Mouse (Mus musculus) forebrain, postnatal 0 days (tissue): ENCODE measurements around the gene Pthlh. TPM values are rescaled to one million over a fixed set of nuclear protein-coding genes. Genes with fewer than 3 reads are reported as not detected.

Experiments
- ATAC-seq: fragments of 200-750 bp; cut with Nextera tagmentation; 2 replicates; pipeline ENCODE4 v1.8.0; 2017; ENCODE audit warnings: mild to moderate bottlenecking, moderate library complexity
- DNase-seq: peaks from one replicate; pipeline ENCODE4 v3.0.0-alpha.2; 2015
- H3K27ac ChIP-seq: fragments of 300-500 bp; sonication (generic); 2 replicates; pipeline ENCODE4 v1.5.1; 2014; ENCODE audit warnings: low read depth, mild to moderate bottlenecking, antibody characterized with exemption, low read length, moderate library complexity, mixed read lengths
- H3K27me3 ChIP-seq: fragments of 300-500 bp; sonication (generic); 2 replicates; pipeline ENCODE4 v1.6.1; 2014; ENCODE audit warnings: mild to moderate bottlenecking, low read length, mixed read lengths; ENCODE audit not compliant: insufficient read depth
- H3K36me3 ChIP-seq: fragments of 300-500 bp; sonication (generic); 2 replicates; pipeline ENCODE4 v1.6.1; 2014; ENCODE audit warnings: mild to moderate bottlenecking, moderate library complexity; ENCODE audit not compliant: insufficient read depth
- H3K4me1 ChIP-seq: fragments of 300-500 bp; sonication (generic); 2 replicates; pipeline ENCODE4 v1.6.1; 2014; ENCODE audit warnings: antibody characterized with exemption; ENCODE audit not compliant: insufficient read depth
- H3K4me2 ChIP-seq: fragments of 300-500 bp; sonication (generic); 2 replicates; pipeline ENCODE4 v1.6.1; 2014; ENCODE audit warnings: low read depth, mild to moderate bottlenecking, moderate library complexity
- H3K4me3 ChIP-seq: fragments of 300-500 bp; sonication (generic); 2 replicates; pipeline ENCODE4 v1.5.1; 2014; ENCODE audit warnings: low read depth, low read length, mixed read lengths
- H3K9ac ChIP-seq: fragments of 300-500 bp; sonication (generic); 2 replicates; pipeline ENCODE4 v1.6.1; 2014; ENCODE audit warnings: mild to moderate bottlenecking
- H3K9me3 ChIP-seq: fragments of 300-500 bp; sonication (generic); 2 replicates; pipeline ENCODE4 v1.6.1; 2016; ENCODE audit warnings: low read length
- CTCF ChIP-seq: sonication (generic); IDR thresholded peaks from 2 replicates; pipeline ENCODE4 v1.5.1; 2016; ENCODE audit warnings: antibody characterized with exemption, control low read depth, low read depth
- WGBS: fragments of 180-500 bp; shearing (Covaris S2); extraction: QIAGEN DNeasy Blood & Tissue Kit; methylation state at CpG from one replicate; pipeline ENCODE4 v1.1.7; 2014; 5-methylcytosine and 5-hydroxymethylcytosine counted together
- polyA plus RNA-seq: library from polyadenylated mRNA; unstranded; fragments of >200 nt; fragmentation: Nextera tagmentation; extraction: Ambion mirVana; gene quantifications from 2 replicates; pipeline ENCODE4 v1.2.1, GENCODE M21; 2015
- total RNA-seq: library from RNA; depleted of rRNA; stranded (reverse); fragments of >200 nt; gene quantifications from 2 replicates; pipeline ENCODE4 v1.2.3, GENCODE M21; 2014

The Pthlh gene
- total and polyA plus RNA-seq, 2 experiments from 2014 or later: 0.86 to 2.9 TPM

- 5% methylated on average over 19 of the region's 19 CpGs for WGBS
- no peaks in the 10 kb centered on the region for H3K9me3 ChIP-seq
- peaks cover 33% of the 10 kb centered on the region for H3K27me3 ChIP-seq
- no peak for TF ChIP-seq CTCF
- no peak overlapping the region for H3K9ac ChIP-seq
- H3K36me3 ChIP-seq: no peaks in the 10 kb centered on the region
- no peaks in the 10 kb centered on the region for H3K4me1 ChIP-seq
- H3K27ac ChIP-seq: no peak overlapping the region
- ATAC-seq: no peak
- no peak overlapping the region for H3K4me2 ChIP-seq
- H3K4me3 ChIP-seq: no peak overlapping the region
- DNase-seq: no peak
Observed at GRCm38 (mm10) chr6:147268143-147268790, 4.3 kb upstream of the Pthlh start.

GRCm38 (mm10) chr6:147266466-147266865, 2.5 kb upstream of the Pthlh start:
- TF ChIP-seq CTCF: no peak
- H3K9me3 ChIP-seq: no peaks in the 10 kb centered on the region
- ATAC-seq (no peak), DNase-seq (no peak)
- no peak overlapping the region for H3K9ac ChIP-seq
- 0 out of 2 replicates have a peak, but pooled peaks cover 4% of the 10 kb centered on the region for H3K4me1 ChIP-seq
- H3K4me3 ChIP-seq: no peak overlapping the region
- WGBS: 87% methylated on average over 6 of the region's 6 CpGs
- no peaks in the 10 kb centered on the region for H3K36me3 ChIP-seq
- H3K27ac ChIP-seq: no peak overlapping the region
- H3K4me2 ChIP-seq: no peak overlapping the region
- peaks cover 41% of the 10 kb centered on the region for H3K27me3 ChIP-seq

GRCm38 (mm10) chr6:147263178-147263577, 805 bp downstream of the Pthlh start:
- no peak for TF ChIP-seq CTCF
- Histone ChIP-seq H3K27me3 (peaks cover 41% of the 10 kb centered on the region), H3K4me3 (peak overlapping the region; percentile 40), H3K36me3 (no peaks in the 10 kb centered on the region), H3K9me3 (no peaks in the 10 kb centered on the region), H3K9ac (peak overlapping the region; percentile 28; the same call in 1 of the 2 replicates), H3K4me2 (peak overlapping the region; percentile 80), H3K27ac (no peak overlapping the region), H3K4me1 (0 out of 2 replicates have a peak, but pooled peaks cover 4% of the 10 kb centered on the region)
- peak; percentile 16 for DNase-seq
- peak; percentile 28 for ATAC-seq
- 2% methylated on average over 21 of the region's 21 CpGs for WGBS

- Histone ChIP-seq H3K4me1 (0 out of 2 replicates have a peak, but pooled peaks cover 4% of the 10 kb centered on the region), H3K4me3 (no peak overlapping the region), H3K36me3 (no peaks in the 10 kb centered on the region), H3K9me3 (no peaks in the 10 kb centered on the region), H3K4me2 (no peak overlapping the region), H3K27ac (no peak overlapping the region), H3K27me3 (peaks cover 35% of the 10 kb centered on the region), H3K9ac (no peak overlapping the region)
- ATAC-seq: no peak
- no peak for TF ChIP-seq CTCF
- 4% methylated on average over 3 of the region's 3 CpGs for WGBS
- no peak for DNase-seq
Observed at GRCm38 (mm10) chr6:147261616-147262015, 2.4 kb downstream of the Pthlh start.

- peaks cover 27% of the 10 kb centered on the region for H3K27me3 ChIP-seq
Observed at GRCm38 (mm10) chr6:147260766-147261165, 3.2 kb downstream of the Pthlh start.

GRCm38 (mm10) chr6:147247782-147248181, 16.2 kb downstream of the Pthlh start:
- DNase-seq (no peak), ATAC-seq (peak; percentile 68)
- TF ChIP-seq CTCF: no peak
- H3K27me3 ChIP-seq: no peaks in the 10 kb centered on the region
- H3K36me3 ChIP-seq: no peaks in the 10 kb centered on the region
- H3K9ac ChIP-seq: no peak overlapping the region
- H3K9me3 ChIP-seq: no peaks in the 10 kb centered on the region
- 67% methylated on average over 3 of the region's 3 CpGs for WGBS
- no peaks in the 10 kb centered on the region for H3K4me1 ChIP-seq
- H3K27ac ChIP-seq: no peak overlapping the region
- no peak overlapping the region for H3K4me3 ChIP-seq
- no peak overlapping the region for H3K4me2 ChIP-seq

More at GRCm38 (mm10) chr6:147260766-147261165, 3.2 kb downstream of the Pthlh start:
- no peak for TF ChIP-seq CTCF
- no peak overlapping the region for H3K9ac ChIP-seq
- ATAC-seq: no peak
- H3K9me3 ChIP-seq: no peaks in the 10 kb centered on the region
- H3K4me3 ChIP-seq: no peak overlapping the region
- 76% methylated on average over 3 of the region's 3 CpGs for WGBS
- no peaks in the 10 kb centered on the region for H3K36me3 ChIP-seq
- DNase-seq: no peak
- no peak overlapping the region for H3K27ac ChIP-seq
- H3K4me1 ChIP-seq: 0 out of 2 replicates have a peak, but pooled peaks cover 4% of the 10 kb centered on the region
- H3K4me2 ChIP-seq: no peak overlapping the region

GRCm38 (mm10) chr6:147244294-147244693, 19.7 kb downstream of the Pthlh start:
- H3K27me3 ChIP-seq: no peaks in the 10 kb centered on the region
- DNase-seq (no peak), ATAC-seq (no peak)
- no peak for TF ChIP-seq CTCF
- H3K27ac ChIP-seq: no peak overlapping the region
- no peak overlapping the region for H3K9ac ChIP-seq
- H3K4me3 ChIP-seq: no peak overlapping the region
- no peak overlapping the region for H3K4me2 ChIP-seq
- H3K4me1 ChIP-seq: no peaks in the 10 kb centered on the region
- H3K36me3 ChIP-seq: no peaks in the 10 kb centered on the region
- H3K9me3 ChIP-seq: no peaks in the 10 kb centered on the region
